Mouse (Mus musculus): ENCODE measurements around the gene Dda1.
"Not testable (repeated sequence)": the region's sequence is repeated elsewhere in the genome, so short reads cannot be mapped to it uniquely, and the experiment has no call there.

Gene Dda1

GRCm38 (mm10) chr8:71468916-71469315, at the start of gene Dda1:
TSS of gene Dda1 (plus strand) at chr8:71469199.
- peak; percentile 99 for DNase-seq (ENCODE audit: low spot score)

- no peak for DNase-seq (ENCODE audit: low spot score)
These were observed 46.9 kb upstream of the Dda1 start for GRCm38 (mm10) chr8:71422121-71422520.

DNA sequence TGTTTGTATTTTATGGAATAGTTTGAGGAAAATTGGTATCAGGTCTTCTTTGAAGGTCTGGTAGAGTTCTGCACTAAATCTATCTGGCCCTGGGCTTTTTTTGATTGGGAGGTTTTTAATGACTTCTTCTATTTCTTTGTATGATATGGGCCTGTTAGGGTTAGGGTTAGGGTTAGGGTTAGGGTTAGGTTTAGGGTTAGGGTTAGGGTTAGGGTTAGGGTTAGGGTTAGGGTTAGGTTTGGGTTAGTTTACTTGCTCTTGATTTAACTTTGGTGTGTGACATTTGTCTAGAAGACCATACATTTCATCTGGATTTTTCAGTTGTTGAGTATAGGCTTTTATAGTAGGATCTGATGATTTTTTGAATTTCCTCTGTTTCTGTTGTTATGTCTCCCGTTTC, 36.1 kb upstream of the Dda1 start:
- DNase-seq (ENCODE audit: low spot score) = not testable (repeated sequence)

DNA sequence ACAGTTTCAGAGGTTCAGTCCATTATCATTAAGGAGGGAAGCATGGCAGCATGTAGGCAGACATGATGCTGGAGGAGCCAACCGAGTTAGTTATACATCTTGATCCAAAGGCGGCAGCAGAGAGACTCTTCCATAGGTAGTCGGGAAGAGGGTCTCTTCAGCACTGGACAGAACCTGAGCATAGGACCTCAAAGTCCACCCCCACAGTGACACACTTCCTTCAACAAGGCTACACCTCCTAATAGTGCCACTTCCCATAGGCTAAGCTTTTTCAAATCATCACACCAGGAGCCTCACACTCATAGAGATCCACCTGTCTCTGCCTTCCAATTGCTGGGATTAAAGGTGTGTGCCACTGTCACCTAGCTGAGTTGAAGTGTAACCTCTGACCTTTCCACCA, 32.0 kb upstream of the Dda1 start:
- no peak for DNase-seq (ENCODE audit: low spot score)

- no peak for DNase-seq (ENCODE audit: low spot score)
These were observed 27.6 kb upstream of the Dda1 start for GRCm38 (mm10) chr8:71441404-71441803.

GRCm38 (mm10) chr8:71445096-71445495, 23.9 kb upstream of the Dda1 start:
- DNase-seq (ENCODE audit: low spot score) = no peak

DNA sequence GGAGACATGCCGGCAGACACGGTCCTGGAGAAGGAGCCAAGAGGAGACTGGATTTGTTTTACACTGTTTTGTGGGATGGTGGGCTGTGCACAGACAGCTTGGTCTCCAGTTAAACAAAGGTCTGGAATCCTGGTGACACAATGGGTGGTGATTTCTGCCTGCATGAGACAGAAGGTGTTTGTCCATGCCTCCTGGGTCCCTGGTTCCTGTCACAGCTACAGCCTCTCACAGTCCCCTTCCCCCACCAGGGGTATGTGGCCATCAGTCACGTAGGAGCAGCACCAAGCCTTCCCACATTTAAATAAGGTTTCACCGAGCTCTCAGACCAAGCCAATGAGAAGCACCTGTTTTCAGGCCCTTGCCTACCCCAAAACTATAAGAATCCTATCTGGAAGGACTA, 17.7 kb upstream of the Dda1 start:
- no peak for DNase-seq (ENCODE audit: low spot score)

- DNase-seq (ENCODE audit: low spot score) = no peak
These were observed 17.2 kb upstream of the Dda1 start for GRCm38 (mm10) chr8:71451777-71452176.

DNA sequence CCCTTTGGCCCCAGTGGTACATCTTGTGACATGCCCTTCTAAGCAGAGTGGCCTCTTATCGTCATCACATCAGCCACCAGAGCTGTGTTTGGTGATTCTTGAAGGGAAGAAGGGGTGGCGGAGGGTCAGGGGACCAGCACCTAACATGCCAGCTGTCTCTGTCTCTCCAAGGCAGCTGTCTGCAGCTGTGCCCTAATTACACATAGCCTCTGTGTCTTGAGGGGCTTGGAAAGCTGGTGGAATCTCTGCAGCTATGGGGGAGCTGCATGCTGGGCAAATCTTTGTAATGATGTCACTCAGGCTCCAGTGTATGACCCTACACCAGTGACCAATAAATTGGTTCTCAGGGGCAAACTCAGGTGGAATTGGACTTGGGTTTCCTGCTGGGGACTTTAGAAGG, 16.3 kb upstream of the Dda1 start:
- no peak for DNase-seq (ENCODE audit: low spot score)

- no peak for DNase-seq (ENCODE audit: low spot score)
These were observed 14.3 kb upstream of the Dda1 start for GRCm38 (mm10) chr8:71454668-71455067.

GRCm38 (mm10) chr8:71456906-71457305, 12.1 kb upstream of the Dda1 start:
- no peak for DNase-seq (ENCODE audit: low spot score)

DNA sequence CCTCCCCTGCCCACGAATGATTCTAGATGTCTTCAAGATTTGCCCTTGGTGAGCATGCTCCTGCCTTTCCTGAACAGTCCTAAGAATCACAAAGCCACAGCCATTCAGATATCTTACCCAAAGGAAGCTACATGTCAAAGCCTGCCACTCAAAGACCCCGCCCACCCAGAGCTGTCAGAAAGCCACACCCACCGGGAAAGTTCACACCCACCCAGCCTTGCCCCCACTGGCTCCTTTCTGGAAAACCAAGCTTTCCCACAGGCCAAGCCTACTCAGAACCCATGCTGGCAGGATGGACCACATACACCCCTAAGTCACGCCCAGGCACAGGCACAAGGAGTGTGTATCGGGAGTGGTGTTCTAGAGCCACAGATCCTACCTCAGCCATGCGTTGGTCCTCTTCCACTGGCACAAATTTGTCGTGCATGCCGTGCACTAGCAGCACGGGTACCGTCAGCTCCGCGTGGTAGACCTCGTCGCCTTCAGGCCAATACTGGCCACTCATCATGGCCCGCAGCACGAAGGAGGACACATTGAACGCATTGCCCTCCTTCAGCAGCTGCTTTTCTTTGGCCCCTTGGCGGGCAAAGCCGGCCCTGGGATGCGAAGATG, 11.2 kb upstream of the Dda1 start:
- DNase-seq (ENCODE audit: low spot score) = no peak

GRCm38 (mm10) chr8:71460716-71461115, 8.3 kb upstream of the Dda1 start:
- DNase-seq (ENCODE audit: low spot score) = no peak

DNA sequence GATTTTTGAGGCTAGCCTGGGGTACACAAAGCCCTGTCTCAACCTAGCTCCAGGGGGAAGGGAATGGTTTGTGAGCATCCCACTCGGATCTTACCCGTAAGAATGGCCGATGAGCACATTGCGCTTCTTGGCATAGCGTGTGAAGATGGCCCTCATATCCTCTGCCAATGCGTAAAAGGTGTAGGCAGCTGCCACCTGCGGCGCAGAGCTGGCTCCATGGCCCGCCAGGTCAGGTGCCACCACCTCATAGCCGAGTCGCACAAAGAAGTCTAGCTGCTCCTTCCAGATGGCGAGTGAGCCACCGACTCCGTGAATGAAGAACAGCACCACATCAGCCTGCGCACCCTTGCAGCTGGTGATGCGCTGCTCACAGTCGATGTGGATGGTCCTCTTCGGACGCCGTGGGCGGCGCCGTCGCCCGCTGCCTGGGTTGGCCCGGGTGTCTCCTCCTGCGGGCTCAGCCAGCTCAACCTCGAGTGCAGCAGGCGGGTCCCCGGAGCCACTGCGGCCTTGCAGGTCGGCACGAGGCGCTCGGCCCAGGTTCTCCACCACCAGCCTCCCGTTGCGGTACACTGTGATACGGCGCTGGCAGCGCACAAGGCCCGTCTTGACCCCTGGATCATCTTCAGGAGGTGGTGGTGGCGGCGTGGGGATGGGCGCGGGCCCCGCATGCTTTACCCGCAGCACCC, 7.7 kb upstream of the Dda1 start:
- no peak for DNase-seq (ENCODE audit: low spot score)

- no peak for DNase-seq (ENCODE audit: low spot score)
These were observed 6.8 kb upstream of the Dda1 start for GRCm38 (mm10) chr8:71462191-71462590.

DNA sequence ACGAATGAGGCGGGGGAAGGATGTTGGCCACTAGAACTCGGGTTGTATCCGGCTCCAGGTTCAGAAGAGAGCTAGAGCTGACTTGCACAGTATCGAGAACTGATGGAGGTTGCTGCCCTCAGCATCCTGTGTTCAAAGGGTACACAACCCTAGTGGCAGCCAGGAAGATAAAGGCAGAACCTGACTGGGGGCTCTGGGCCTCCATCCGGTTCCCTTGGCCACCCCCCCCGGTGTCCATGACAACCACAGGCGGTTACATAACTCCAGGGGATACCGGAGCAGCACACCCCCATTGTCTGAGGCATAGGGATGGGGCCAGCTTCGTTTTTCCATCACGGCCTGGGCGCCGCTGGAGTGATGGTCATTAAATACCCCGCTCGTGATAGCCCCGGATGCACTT, 6.2 kb upstream of the Dda1 start:
- DNase-seq (ENCODE audit: low spot score) = no peak

DNA sequence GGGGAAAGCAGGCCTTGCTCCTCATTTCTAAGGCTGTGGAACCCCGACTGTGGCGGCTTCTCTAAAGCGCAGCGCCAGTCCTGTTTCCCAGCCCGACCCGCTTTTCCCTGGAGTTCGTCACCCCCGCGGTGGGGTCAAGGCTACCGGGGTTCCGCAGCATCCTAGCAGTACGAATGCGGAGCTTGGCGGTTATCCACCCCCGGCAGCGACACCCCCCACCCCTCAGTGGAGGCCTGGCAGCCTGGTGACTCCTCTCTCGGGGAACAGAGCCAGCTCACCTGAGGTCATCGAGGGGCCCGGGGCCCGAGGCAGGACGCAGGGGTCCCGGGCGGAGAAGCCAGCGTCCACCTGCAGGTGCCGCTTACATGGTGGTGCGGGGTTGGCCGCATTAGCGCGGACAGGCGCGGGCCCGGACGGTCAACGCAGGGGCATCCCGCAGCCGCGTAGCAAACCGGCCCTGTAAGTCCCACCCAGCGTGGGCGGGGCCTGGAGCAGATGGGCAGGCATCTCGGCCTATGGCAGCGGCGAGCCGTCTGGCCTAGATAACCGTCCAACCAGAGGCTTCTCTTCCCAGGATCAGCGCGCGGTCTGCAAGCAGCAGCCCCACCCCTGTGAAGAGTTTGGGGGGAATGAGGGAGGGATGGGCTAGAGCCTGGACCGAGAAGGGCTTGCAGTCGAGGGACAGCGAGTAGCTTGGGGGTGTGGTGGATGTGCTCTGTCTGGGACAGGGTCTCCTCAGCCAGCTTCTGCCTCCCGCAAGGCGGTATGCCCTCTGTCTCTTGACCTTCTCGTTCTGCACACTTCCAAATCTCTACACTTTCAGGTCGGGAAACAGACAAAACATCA, 5.6 kb upstream of the Dda1 start, which contains the start of gene Abhd8:
Abhd8 (minus strand) TSS at position 468 of the 846 bp plus-strand sequence.
- DNase-seq (ENCODE audit: low spot score) = peak; percentile 97

GRCm38 (mm10) chr8:71464513-71465500, 4.2 kb upstream of the Dda1 start, which contains the start of gene Mrpl34:
TSS of gene Mrpl34 (plus strand) at chr8:71464959.
- peak; percentile 100 for DNase-seq (ENCODE audit: low spot score)

DNA sequence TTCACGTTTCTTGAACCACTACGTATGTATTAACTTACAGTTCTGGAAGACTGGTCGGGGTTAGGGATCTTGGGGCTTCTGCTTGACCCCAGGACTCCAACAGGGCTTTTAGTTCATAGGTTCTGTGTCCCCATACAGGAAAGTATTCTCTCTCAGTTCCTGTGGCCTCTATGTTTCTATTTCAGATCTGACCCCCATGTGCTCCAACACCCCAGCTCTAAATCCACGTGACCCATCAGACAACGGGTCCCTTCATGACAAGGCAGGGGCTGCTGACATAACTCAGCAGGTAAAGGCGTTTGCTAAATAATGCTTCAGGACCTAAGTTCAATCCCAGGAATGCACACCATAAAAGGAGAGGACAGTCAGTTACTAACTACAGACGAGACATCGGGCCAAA, 3.3 kb upstream of the Dda1 start:
- no peak for DNase-seq (ENCODE audit: low spot score)

DNA sequence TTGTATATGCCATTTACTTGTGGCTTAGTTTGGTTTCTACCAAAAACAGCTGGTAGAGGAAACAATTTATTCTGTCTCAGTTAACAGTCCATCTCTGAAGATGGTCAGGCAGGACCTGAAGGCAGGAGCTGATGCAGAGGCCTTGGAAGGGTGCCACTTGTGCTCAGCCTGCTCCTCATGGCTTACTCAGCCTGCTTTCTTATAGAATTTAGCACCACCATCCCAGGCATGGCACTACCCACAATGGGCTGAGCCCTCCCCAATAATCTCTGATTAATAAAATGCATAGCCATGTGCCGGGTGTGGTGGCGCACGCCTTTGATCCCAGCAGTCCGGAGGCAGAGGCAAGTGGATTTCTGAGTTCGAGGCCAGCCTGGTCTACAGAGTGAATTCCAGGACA, 2.8 kb upstream of the Dda1 start:
- DNase-seq (ENCODE audit: low spot score) = no peak

DNA sequence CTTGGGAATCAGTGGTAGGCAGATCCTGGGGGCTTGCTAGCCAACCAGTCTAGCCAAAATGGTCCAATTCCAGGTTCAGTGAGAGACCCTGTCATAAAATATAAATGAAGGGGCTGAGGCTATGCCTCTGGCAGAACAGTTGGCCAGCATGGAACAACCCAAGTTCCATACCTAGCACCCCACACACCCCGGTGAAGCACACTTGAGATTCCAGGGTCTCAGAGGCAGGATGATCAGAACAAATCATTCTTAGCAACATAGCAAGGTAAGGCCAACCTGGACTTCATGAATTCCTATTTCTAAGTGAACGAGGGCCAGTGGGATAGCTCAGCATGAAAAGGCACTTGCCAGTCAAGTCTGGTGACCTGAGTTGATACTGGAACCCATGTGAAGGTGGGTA, 1.8 kb upstream of the Dda1 start:
- no peak for DNase-seq (ENCODE audit: low spot score)

GRCm38 (mm10) chr8:71468001-71468400, 998 bp upstream of the Dda1 start:
- no peak for DNase-seq (ENCODE audit: low spot score)

All from left cerebral cortex, adult 11 months (tissue).